Mouse (Mus musculus): Measurements from ENCODE around the gene Pdxk.

Pdxk gene

DNA sequence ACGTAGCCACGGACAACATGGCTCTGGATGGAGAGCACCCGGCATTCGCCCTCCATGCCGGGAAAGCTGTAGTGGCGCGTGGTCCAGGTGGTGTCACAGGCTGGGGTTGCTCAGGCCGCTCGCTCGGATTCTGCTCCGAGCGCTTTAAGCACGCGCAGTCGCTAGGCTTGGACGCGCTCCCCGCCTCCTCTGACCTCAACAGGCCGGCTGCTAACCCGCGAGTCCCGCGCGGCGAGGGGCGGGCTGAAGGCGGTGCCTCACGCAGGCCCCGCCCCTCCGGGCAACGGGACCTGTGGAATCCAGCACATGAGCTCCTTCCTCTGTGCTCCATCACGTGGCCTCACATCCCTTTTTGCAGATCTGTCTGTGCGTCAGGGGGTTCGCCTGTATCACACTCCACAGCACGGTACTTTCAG is at the start of gene Pdxk:
Pdxk (minus strand) TSS at position 184 of the 416 bp plus-strand sequence.
- DNase-seq: peak; percentile 99

DNA sequence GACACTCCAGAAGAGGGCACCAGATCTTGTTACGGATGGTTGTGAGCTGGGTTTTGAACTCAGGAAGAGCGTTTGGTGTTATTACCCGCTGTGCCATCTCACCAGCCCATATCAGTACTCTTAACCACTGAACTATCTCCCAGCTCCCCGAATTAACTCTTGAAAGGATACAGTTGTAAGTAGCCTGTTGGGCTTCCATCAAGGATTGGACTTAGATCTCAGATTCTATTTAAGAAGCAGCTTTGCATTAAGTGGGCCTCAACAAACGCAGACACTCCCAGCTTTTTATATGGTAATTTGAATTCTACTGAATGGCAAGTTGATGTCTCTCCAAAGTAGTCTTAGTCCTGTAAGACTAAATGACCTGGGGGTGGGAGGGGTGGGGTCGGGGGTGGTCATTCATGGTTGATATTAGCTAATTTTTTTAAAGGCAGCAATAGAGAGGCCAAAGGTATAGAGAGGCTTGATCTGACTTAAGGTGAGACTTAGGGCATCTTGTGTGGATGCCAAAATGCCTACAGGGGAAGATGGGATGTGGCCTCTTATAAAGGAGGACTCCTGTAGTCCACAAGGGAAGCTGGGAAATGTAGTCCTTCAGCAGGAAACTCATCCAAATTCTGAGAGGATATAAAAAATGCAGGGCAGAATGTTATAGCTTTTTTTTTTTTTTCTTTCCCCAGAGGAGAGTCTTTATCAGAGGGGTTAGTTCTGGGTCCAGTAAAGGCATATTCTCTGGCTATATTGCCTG is 38.4 kb upstream of the Pdxk start:
- no peak for DNase-seq

DNA sequence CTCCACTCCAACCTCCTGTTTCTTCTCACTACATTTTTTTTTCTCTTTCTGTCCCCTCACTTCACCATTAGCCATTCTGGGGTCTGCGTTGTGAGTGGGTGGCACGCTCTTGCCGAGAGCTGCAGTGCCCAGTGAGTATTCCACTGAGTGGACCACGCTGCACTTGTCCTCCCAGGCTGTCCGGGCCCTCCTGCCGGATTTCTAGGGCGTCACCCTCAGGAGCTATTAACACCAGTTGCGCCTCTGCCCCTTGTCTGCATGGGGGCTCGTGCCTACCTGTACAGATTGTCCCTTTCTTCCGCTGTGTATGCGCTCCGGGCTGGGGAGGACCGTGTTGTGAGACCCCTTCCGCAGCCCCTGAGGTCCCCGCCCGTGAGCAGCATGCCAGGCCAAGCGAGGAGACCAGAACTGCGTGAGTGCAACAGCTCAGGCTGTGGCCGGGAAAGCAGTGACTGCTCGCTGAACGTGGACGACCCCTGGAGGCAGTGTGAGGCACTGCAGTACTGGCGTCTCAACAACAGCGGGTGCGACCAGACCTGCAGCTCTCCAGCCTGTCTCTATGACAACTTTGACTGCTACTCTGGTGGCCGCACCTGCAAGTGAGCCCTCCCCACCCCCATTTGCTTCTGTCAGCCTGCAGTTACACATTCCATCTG is 22.8 kb upstream of the Pdxk start:
- peak; percentile 88 for DNase-seq

DNA sequence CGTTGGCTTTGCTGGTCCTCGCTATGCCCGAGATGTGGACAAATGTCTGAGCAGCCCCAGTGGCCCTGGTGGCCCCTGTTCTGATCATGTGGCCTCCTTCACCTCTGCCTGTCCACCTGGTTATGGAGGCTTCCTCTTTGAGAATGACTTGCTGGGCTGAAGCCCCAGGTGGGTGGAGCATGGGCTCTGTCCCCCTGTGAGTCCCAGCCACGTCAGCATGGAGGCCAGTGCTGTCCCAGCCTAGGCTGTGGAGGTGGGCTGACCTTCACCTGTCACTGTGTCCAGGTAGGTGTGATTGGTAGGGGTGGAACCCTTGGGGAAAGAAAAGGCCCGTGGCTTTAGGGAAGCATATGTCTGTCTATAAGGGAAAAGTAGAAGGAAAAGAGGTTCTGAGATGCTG is 22.1 kb upstream of the Pdxk start:
- no peak for DNase-seq

DNA sequence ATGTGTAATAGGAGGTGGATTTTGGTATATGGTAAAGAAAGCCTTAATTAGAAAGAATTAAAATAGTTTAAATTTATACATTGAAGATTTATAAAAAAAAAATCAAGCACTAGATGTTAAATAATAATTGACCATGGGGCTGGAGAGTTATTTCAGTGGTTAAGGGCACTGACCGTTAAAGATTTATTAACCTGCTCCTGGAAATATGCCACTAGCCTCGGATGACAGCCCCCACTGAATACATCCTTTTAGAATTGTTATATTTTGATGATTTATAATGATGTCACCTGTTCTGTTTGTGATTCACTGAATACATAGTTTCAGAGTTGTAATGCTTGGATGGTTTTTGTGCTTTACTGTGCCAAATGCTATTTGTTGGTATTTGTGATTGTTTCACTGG is 20.6 kb upstream of the Pdxk start:
- peak; percentile 69 for DNase-seq

DNA sequence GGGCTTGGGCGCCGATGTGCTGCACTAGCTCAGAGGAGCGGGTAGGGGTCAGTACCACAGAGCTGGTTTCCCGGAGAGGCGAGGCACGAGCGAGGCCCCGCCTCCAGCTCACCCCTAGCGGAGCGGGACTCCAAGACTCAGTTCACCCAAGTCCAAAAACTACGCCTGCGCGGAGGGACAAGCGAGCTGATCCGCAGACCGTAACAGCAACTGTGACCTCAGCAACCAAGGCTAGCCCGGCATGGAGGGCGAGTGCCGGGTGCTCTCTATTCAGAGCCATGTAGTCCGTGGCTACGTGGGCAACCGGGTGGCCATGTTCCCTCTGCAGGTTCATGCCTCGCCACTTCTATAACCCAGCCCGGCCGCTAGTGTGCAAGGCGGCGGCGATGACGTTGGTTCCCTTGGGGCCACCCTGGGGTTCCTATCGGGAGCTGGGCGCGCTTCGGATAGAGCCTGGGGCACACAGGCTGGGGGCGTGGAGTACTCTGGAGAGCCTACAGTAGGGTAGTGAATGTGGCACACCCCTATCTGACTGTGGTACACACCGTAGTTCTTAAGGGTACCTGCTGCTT is 17.2 kb upstream of the Pdxk start:
- peak; percentile 61 for DNase-seq

DNA sequence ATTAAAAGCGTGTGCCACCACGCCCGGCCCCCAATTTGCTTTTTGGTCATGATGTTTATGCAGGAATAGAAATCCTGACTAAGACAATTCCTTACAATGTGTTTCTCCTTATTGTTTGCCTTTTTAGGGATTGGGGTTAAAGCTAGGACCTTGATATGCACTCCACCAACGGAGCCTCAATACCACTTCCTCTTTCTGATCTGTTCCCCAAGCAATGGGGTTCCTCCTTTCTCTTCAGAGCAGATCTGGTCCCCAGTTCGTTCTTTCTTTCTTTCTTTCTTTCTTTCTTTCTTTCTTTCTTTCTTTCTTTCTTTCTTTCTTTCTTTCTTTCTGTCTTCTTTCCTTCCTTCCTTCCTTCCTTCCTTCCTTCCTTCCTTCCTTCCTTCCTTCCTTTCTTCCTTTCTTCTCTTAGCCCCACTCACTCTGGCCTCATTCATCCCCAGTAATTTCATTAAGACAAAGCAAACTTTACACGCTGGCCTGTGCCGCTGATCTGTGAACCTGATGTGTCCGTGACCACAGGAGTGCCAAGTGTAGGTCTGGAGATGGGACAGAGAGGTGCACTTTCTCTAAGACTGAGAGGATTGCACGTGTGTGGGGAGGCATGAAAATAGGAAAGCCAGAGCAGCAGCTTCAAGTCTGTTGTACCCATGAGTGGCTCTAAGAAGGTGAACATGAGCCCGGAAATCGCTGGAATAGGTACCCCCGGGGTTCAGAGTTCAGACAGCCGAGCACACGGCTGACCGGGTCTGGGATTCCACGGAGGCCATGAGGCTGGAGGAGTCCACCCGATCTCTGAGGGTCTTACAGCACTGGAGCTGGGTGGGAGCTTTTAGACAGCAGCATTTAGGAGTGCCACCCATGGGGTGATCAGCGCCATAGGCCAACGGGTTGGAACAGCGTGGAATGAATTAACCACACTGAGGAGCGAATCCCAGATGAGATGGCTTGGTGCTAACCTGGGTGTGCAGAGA is 16.5 kb upstream of the Pdxk start:
- DNase-seq: no peak

DNA sequence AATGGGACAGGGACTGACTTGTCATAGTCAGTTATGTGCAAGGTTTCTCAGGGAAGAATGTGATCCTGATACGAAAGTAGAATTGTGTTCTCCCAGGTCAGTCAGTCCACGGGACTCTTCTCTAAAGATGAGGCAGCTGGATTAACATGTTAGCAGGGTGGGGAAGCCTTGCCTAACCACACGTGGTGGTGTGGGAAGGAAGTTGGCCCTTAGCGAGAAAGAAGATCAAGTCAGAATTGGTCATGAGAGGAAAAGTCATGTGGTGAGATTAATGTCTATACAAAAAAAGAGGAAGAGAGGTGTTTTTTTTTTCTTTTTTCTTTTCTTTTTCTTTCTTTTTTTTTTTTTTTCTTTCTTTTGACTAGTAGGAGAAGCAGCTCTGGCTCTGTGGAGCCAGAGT is 12.0 kb upstream of the Pdxk start:
- no peak for DNase-seq

DNA sequence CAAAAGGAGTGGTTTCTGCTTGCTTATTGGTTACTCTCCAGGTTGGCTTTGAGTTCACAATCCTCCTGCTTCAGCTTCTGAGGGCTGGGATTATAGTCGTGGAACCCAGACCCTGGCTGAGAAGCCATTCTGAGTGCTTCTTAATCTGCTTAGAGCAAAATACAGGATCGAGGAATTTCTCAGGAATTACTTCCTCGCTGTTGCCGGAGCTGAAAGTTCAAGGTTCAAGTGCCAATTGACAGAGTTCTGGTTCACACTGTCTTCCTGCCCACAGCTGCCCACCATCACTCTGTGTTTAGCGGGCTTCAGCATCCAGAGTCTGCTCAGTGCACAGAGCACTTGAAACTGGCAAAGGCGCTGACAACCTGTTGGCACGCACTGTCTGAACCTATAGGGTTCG is 10.0 kb upstream of the Pdxk start:
- peak; percentile 77 for DNase-seq

DNA sequence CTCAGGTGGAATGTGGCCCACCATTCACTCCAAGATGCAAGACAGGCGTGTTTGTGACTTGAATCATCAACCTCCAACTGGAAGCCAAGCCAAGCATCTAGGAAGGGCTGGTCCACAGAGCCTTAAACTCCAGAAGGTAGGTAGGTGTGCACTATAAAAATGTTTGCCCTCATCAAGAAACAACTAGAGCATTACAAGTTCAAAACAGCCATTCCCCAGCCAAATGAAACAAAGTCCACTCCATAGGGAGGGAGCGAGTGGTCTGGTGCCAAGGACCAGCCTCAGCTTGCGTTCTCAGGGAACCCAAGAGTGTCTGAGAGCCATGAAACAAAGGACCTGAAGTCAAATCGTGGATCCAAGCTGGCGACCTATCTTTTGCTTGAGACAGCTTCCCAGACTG is 8.7 kb upstream of the Pdxk start:
- peak; percentile 81 for DNase-seq

DNA sequence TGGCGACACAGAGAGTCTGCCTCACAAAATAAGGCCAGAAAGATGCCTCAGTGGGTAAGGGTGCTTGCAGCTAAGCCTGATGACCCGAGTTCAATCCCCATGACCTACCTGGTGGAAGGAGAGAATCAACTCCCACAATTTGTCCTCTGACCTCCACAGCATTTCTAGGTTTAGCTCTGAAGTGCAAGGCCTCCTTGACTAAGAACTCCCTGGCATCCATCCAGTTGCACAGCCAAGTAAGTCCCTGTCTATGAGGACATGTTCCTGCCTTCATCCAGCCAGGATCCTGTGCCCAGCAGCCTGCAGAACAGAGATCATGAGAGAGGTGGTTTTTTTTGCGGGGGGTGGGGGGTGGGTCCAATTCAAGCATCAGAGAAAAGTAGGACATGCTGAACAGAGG is 7.3 kb upstream of the Pdxk start:
- no peak for DNase-seq

DNA sequence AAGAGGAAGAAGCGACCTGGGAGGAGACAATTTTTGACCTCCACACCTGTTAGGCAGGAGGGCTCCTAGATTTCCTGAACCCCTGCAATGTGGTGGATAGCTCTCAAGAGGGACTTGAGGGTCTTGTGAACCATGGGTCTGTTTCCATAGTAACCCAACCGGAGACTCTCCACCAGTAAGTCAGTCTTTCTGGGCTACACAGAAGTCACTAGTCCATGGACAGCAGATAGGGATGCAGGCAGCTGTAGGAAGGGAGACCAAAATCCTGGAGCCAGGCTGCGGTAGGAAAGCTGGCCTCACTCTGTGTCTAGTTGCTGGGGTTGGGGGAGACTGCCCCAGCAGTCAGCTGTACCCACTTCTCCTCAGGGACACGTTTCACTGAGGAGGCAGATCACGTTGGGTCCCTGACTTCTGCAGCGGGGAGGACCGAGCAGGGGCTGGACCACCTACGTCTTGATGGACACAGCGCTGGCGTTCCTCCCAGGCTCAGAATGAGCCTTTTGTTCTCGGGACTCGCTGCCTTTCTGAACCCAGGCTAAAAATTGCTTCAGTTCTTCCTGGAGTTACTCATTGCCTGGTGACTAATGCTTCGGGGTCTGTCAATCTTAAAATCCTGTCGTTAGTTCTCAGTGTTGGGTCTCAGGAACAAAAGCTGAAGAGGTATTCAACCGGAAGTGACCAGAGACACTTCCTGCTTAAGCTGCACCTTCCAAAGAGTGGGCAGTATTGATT is 6.0 kb upstream of the Pdxk start:
- DNase-seq: no peak

DNA sequence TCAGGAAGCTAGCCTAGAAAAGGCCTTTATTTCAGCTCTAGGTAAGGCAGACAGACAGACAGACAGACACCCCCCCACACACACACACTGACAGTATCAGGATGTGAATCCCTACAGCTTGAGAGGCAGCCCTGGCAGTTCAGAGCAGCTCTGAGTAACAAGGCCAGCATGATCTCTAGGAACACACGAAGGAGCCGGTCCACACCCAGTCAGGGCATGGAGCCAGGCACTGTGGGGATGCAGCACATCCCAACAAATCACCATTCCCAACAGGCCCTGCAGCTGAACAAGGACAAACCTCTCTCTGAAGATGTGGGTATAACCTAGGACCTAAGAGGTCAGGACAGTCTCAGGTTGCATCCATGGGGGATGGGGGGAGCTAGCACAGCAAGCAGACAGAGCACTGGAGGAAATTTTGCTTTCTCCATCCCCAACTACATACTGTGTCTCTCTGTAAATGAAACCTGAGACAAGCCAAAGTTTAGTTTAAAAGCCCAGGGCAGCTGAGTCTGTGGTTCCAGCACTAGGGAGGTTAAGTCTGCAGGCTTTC is 3.1 kb upstream of the Pdxk start:
- DNase-seq: no peak

DNA sequence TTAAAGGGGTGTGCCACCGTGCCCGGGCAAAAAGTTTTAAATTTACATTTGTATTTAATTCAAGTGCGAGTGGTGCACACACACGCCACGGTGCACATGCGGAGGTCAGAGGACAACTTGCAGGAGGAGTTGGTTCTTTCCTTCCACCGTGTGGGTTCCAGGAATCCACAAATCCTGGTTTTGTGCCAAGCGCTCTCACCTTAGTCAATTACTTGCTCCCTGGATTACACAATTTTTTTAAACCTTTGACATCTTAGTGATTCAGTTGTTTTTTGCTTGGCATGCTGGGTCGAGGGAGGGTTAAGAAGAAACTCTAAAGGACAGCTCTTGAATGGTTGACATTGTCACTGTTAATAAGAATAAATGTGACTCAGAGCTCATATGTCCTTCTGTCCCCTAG is 1.9 kb upstream of the Pdxk start:
- peak; percentile 86 for DNase-seq

DNA sequence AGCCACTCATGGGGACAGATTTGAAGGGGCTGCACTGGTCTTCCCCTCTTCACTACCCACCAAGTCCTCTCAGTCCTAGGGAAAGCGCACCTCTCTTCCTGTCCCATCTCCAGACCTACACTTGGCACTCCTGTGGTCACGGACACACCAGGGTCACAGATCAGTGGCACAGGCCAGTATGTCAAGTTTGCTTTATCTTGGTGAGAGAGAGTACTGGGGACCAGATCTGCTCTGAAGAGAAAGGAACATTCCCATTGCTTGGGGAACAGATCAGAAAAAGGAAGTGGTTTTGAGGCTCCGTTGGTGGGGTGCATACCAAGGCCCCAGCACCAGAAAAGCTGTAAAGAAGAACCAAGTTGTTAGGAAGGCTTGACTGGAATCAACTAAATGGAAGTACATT is 697 bp upstream of the Pdxk start:
- no peak for DNase-seq

DNA sequence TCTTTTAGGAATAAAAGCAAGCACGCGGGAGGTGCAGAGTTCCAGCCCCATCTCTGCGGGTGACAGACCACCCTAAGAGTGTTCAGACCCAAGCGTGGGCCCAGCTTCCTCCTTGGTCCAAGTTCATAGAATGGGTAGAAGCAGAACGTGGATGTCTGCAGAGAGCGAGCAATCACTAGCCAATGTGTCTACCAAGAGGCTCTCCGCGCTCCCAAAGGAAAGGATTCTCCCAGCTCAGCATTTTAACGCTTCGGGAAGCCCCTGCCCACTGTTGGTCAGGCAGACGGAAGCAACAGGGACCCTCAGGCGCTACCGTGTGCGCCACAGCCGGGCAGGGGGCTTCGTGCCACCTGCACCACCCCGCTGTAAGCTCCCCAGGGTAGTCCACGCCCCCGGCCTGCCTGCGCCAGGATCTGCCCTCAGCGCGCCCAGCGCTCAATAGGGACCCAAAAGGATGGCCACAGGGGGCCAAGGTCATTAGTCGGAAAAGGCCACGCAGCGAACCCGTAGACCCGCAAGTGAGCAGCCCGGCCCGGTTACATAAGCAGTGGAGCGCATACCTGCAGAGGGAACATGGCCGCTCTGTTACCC is 479 bp downstream of the Pdxk start:
- DNase-seq: no peak

DNA sequence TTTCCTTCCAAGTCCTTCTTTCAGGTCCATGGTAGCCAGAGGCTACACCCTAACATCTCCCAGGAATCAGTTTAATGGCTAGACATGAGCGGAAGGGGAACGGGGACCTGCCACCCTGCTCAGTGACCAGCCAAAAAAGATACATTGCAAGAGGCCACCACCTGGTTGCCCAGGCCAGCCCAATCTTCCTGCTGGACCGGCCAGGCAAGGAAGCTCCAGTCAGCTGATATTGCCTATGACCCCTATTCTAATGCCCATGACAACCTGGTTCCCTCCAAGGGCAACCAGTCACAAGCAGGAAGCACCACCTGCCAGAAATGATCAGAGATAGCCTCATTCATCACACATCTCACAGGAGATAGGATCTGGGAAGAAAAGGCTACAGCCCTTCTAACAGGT is 1.0 kb downstream of the Pdxk start:
- peak; percentile 51 for DNase-seq

DNA sequence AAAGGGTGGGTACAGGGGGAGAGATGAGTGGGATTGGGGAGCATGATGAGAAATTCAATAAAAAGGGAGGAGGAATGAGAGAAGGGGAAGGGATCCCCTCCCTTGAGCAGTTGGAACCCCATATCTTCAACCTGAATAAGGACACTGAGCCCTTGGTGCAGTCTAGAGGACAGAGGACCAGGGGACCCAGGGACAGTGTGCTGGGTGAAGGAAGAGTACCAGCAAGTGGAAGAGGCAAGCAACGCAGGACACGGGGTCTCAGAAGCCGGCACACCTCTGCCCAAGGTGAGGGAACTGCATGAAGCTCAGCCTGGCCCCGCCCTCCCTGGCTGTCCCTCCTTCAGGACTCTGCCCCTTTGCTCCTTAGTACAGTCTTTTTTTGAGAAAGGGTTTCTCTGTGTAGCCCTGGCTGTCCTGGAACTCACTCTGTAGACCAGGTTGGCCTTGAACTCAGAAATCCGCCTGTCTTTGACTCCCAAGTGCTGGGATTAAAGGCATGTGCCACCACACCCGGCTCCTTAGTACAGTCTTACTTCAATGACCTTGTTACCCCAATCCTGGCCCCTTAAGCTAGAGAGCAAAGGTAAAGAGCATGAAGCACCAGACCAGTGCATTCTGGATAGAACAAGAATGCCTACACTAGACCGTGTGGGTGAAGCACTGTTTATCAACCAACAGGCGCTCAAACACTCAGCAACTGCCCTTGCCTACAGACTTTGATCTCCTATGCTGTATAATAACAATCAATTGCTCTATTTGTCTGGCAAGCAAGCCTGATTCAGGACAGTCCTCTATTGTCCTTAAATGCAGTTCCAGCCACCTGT is 1.6 kb downstream of the Pdxk start:
- DNase-seq: peak; percentile 83

DNA sequence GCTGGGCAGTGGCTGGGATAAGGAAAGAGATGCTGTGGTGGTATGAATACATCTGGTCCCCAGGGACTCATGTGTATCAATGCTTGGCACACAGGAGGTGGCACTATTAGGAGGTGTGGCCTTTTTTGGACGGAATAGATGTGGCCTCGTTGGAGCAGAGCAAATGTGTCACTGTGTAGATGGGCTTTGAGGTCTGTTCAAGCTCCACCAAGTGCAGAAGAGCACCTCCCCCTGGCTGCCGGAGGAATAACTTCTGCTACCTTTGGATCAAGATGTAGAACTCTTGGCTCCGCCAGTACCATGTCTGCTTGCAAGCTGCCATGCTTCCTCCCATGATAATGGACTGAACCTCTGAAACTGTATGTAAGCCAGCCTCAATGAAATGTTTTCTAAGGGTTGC is 3.0 kb downstream of the Pdxk start:
- DNase-seq: no peak

DNA sequence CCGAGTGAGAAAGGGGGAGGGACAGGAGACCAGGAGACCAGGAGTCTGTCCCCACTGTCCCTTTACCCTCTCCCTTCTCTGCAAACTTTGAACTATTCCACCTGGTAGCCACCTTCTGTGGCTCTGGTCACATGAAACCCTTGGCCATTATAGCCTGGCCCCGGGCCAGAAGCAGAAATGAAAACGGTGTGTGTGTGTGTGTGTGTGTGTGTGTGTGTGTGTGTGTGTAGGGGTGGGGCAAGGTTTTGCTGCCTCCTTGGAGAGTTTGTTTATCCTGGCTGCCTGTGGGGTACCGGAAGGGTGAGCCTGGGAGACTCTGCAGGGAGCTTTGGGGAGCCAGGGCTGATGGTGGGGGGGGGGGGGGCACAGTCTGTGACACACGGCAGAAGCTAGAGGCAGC is 4.3 kb downstream of the Pdxk start:
- peak; percentile 60 for DNase-seq
